Mouse (Mus musculus) lung, adult 2 months (tissue): Measurements from ENCODE around the gene Snx18.

Source experiments
- CTCF ChIP-seq: fragments of 200-500 bp; IDR thresholded peaks from 2 replicates; pipeline ENCODE4 v1.5.1; 2011; ENCODE audit warnings: mild to moderate bottlenecking, low read length, control low read depth; ENCODE audit not compliant: insufficient read depth
- POLR2A ChIP-seq: fragments of 200-500 bp; IDR thresholded peaks from 2 replicates; pipeline ENCODE4 v1.6.1; 2011; ENCODE audit warnings: low read depth, mild to moderate bottlenecking, control low read depth, low read length, borderline replicate concordance; ENCODE audit errors: extremely low read depth

- TF ChIP-seq POLR2A: no peak
- no peak for TF ChIP-seq CTCF
Observed at GRCm38 (mm10) chr13:113613882-113614281, 4.5 kb downstream of the Snx18 start.
